Mouse (Mus musculus): Measurements from ENCODE around the gene Pramel3.
"Not testable (repeated sequence)": the region's sequence is repeated elsewhere in the genome, so short reads cannot be mapped to it uniquely, and the experiment has no call there.

Pramel3 gene

GRCm38 (mm10) chrX:135302007-135302406 lies at the start of gene Pramel3:
TSS of gene Pramel3 (plus strand) at chrX:135302307.
- DNase-seq (ENCODE audit: low spot score) = not testable (repeated sequence)

GRCm38 (mm10) chrX:135360685-135361084 lies 58.6 kb downstream of the Pramel3 start:
- DNase-seq (ENCODE audit: low spot score) = not testable (repeated sequence)

- DNase-seq (ENCODE audit: low spot score) = not testable (repeated sequence)
Observed at GRCm38 (mm10) chrX:135361943-135362342, 59.8 kb downstream of the Pramel3 start.

All from left cerebral cortex, adult 11 months (tissue).